Mouse (Mus musculus) c-Kit-positive CD71-positive TER-119-negative erythroid progenitor cells, embryonic 14.5 days (primary cell): ENCODE results near the gene Noc2l.

Experiments
- DNase-seq: peaks from one replicate; pipeline ENCODE4 v3.0.0-alpha.2; 2013; ENCODE audit warnings: low read depth

The Noc2l gene

GRCm38 (mm10) chr4:156235808-156236533 is at the start of gene Noc2l:
Gene Noc2l (plus strand): TSS chr4:156236010.
- peak; percentile 84 for DNase-seq

- DNase-seq: no peak
Measured at GRCm38 (mm10) chr4:156188162-156188810, 47.5 kb upstream of the Noc2l start.

GRCm38 (mm10) chr4:156188811-156189323 is 46.9 kb upstream of the Noc2l start:
- no peak for DNase-seq

- no peak for DNase-seq
Measured at GRCm38 (mm10) chr4:156192421-156193199, 43.2 kb upstream of the Noc2l start.

GRCm38 (mm10) chr4:156193200-156193590 is 42.6 kb upstream of the Noc2l start:
- no peak for DNase-seq

GRCm38 (mm10) chr4:156193906-156194305 is 41.9 kb upstream of the Noc2l start:
- no peak for DNase-seq

- no peak for DNase-seq
Measured at GRCm38 (mm10) chr4:156194346-156194745, 41.5 kb upstream of the Noc2l start.

- DNase-seq: no peak
Measured at GRCm38 (mm10) chr4:156195927-156196870, 39.6 kb upstream of the Noc2l start.

GRCm38 (mm10) chr4:156197131-156197828 is 38.5 kb upstream of the Noc2l start, which contains the start of gene Agrn:
Gene Agrn (minus strand): TSS chr4:156197488.
- no peak for DNase-seq

- DNase-seq: peak; percentile 53
Measured at GRCm38 (mm10) chr4:156197829-156198205, 38.0 kb upstream of the Noc2l start.

GRCm38 (mm10) chr4:156200623-156201475 is 35.0 kb upstream of the Noc2l start, which contains the start of gene Isg15:
Gene Isg15 (minus strand): TSS chr4:156200818.
- no peak for DNase-seq

- peak; percentile 78 for DNase-seq
Measured at GRCm38 (mm10) chr4:156202462-156202893, 33.3 kb upstream of the Noc2l start.

GRCm38 (mm10) chr4:156203001-156203412 is 32.8 kb upstream of the Noc2l start, which contains the start of gene AW011738:
Gene AW011738 (plus strand): TSS chr4:156203304.
- DNase-seq: peak; percentile 58

GRCm38 (mm10) chr4:156203413-156204131 is 32.2 kb upstream of the Noc2l start:
- no peak for DNase-seq

- DNase-seq: no peak
Measured at GRCm38 (mm10) chr4:156208872-156209271, 26.9 kb upstream of the Noc2l start.

- DNase-seq: no peak
Measured at GRCm38 (mm10) chr4:156209963-156210635, 25.7 kb upstream of the Noc2l start.

- DNase-seq: no peak
Measured at GRCm38 (mm10) chr4:156213134-156213533, 22.7 kb upstream of the Noc2l start.

- no peak for DNase-seq
Measured at GRCm38 (mm10) chr4:156215649-156216048, 20.2 kb upstream of the Noc2l start, which contains the start of gene Perm1. Gene Perm1 (plus strand): TSS chr4:156215868.
